In the genomic region with DNA sequence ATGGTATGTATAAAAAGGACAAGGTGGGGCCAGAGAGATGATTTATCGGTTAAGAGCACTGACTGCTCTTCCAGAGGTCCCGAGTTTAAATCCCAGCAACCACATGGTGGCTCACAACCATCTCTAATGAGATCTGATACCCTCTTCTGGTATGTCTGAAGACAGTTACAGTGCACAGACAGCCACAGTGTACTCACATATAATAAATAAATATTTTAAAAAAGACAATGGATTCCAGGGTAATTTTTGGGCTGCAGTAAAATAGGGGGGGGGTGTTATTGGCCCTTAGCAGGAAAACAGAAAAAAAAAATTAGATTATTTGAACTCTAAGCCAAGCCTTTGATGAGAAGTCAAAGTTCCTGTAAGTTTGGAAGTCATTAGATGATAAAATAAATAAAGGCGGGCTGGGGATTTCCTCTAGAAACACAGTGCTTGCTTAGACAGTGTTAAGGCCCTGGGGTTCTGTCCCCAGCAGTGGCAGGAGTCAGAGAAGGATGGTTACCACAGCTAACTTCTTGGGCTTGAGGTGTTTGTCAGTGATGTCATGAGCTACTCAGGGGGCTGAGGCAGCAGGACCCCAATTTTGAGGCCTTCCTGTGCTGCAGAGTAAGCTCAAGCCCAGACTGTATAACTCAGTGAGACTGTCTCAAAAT, we compare ENCODE assay signal across 22 mouse cellular contexts.
"Had no signal": no experiment of that assay in that cellular context is flagged by ENCODE, and none has a peak within 500 bp of the region (broad histone marks: within the 10 kb centered on the region; RNA-seq: fewer than 3 reads in every experiment).

No protein-coding gene starts in this region.

- H3K4me2 ChIP-seq: liver, embryonic 11.5 days; midbrain, embryonic 13.5 days; neural tube, embryonic 13.5 days had no signal

- DNase-seq: kidney, adult 18-20 months; kidney, adult 9 months; kidney, postnatal 14 days; kidney, postnatal 4 days; layer of hippocampus, postnatal 36 days; retina, postnatal 1 day; right cerebral cortex, postnatal 25 days; spleen, adult 18-20 months; thymus, adult 18-20 months; thymus, postnatal 14 days; thymus, postnatal 4 days had no signal

- H3K27ac ChIP-seq: left cerebral cortex, adult 2 months; liver, embryonic 14.5 days; midbrain, embryonic 10.5 days; midbrain, embryonic 13.5 days; neural tube, embryonic 13.5 days had no signal

- H3K9me3 ChIP-seq: megakaryocyte, embryonic 14.5 days; midbrain, embryonic 10.5 days; midbrain, embryonic 13.5 days; neural tube, embryonic 13.5 days had no signal

- H3K4me3 ChIP-seq: left cerebral cortex, adult 2 months; megakaryocyte, embryonic 14.5 days; midbrain, embryonic 10.5 days; midbrain, embryonic 13.5 days; myocyte; neural tube, embryonic 13.5 days had no signal

- H3K9ac ChIP-seq: liver, embryonic 14.5 days; midbrain, embryonic 13.5 days; neural tube, embryonic 13.5 days had no signal

- ATAC-seq: inflammation-experienced regulatory T-cells, adult 6 months; intestine, embryonic 16.5 days; midbrain, embryonic 13.5 days; midbrain, embryonic 16.5 days had no signal

- H3K27me3 ChIP-seq: megakaryocyte, embryonic 14.5 days; midbrain, embryonic 13.5 days; neural tube, embryonic 13.5 days had no signal
